Mouse (Mus musculus) liver (tissue): ENCODE results near the gene Cpb2.

Experiments
- DNase-seq: peaks from one replicate; pipeline ENCODE4 v3.0.0-alpha.2; 2020; ENCODE audit warnings: mixed read lengths

Gene Cpb2

DNA sequence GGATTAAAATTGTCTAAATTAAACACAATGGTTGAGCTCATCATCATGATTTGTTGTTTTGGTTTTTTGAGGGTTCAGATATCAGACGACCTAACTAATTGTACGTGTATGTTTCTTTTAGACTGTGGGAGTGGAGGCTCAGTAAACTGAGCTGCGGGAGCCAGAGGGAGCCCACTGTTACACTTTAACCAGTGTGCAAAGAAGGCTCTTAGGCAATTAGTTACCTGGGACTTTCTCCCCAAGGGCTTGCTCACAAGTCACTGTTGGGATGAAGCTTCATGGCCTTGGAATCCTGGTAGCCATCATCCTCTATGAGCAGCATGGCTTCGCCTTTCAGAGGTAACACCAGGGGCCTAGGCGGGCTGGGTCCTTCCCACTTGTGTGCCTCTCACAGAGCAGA lies at the start of gene Cpb2:
Gene Cpb2, plus strand, starts transcription at position 201 of the 400 bp plus-strand sequence.
- no peak for DNase-seq

DNA sequence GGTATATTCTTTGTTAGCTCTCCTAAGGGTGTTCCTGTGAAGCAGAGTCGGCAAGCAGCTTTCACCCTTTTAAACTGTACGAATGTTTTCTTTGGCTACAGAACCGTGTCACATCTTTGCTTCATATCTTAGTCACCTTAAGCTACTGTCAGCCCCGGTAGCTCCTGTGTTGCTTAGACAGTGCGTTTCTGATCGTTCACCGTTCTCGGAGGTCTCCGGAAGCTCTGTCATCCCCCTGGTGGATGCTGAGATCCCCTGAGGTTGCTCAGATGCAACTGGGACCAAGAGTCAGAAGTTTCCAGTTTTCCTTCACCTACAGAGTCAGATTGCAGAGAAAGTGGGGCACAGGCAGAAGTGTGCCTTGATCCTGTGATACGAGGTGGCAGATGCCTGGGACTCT lies 49.7 kb upstream of the Cpb2 start:
- no peak for DNase-seq

DNA sequence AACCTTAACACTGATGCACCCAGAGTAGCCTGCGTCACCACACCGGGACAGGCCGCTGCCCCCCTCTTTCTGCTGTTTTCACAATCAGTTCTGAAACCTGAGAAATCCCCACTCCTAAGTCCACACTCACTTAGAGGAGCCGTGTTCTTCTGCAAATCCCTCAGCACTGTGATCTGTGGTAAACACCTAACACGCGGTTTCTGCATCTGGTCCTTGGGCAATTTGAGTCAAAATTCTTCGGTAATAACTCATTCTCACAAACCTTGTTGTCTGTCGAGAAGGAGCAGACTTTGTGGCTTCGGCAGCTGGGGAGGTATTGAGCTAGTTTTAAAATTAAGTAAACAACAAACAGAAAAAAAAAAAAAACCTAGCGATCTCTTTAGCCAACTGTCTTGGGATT lies 49.2 kb upstream of the Cpb2 start:
- no peak for DNase-seq

DNA sequence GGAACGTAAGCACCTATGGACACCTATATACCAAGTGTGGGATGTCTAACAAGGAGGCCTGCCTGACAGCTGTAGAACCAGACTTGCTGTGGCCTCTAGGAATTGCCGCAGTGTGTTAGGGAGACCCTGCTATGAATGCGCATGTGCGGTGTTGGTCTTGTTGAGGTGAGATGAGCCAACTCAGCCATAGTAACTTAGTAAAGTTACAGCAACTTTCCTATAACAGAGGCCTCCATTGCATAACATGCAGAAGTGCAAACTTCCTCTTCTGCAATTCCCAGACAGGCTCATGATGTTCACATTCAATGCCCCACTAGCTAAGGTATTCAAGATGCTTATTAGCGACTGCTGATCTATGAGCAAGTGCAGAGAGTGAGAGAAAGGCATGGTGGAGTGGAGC lies 46.6 kb upstream of the Cpb2 start:
- no peak for DNase-seq

DNA sequence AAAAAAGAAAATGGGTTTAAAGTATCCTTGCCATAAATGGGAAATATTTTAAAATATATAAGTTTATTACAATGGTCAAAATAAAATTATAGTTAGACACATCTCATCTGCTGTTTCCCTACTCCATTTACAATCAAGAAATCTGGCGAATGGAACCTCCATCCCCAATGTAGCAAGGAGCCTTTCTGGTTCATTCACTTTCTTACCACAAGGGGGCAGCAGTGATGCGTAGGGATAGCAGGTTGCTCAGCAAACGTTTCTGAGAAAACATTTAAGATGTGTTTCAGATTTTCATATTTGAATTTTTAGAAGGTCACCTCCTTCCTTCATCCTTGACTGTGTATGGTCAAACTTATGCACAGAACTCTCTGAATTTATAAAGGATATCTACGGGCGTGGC lies 45.1 kb upstream of the Cpb2 start:
- DNase-seq, result peak; percentile 80

GRCm38 (mm10) chr14:75197660-75198059 lies 44.4 kb upstream of the Cpb2 start:
- peak; percentile 68 for DNase-seq

DNA sequence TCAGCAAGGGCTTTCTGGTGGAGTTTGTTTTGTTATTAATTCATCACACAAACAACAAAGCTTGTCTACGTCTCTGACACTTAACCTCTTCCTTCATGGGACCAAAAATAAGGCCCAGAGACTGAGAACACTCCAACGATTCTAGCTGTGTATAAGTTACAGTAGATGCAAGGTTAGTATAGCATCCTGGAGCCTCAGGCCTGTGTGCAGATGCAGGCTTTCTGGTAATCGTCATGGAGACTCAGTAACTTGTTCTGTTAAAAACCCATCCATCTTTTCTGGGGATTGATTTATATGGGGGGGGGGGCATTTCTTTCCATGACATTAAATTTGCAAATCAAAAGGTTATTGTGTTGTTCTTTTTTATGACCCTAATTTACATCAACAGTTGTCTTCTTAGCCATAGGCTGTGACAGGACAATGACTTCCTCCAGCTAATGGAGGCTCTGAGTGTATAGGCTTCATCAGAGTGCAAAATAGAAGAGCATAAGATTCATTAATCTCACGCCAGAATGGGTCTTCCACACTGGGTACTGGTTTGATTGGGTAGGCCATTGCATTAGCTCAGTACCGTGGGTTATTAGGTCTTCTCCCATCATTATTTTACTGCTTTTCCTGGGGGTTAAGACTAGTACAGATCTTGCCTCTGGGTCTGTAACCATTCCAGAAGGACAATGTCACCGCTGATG lies 36.6 kb upstream of the Cpb2 start:
- DNase-seq, result no peak

DNA sequence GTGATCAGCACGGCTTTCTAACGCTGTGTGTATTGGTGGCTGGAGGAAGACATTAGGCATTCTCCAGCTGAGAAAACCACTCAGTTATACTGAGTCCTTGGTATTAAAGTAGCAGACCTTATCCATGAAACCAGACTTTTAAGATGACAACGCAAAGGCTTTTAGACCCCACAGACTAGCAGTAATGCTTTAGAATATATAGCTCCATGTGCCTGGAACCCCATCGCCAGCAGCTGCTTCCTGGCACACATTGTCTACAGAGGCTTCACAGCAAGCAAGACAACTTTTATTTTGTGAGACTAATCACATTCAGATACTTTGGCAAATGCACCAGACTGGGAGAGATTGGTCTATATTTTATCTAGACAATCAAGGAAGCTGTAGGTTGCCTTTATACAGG lies 35.8 kb upstream of the Cpb2 start:
- DNase-seq, result no peak

DNA sequence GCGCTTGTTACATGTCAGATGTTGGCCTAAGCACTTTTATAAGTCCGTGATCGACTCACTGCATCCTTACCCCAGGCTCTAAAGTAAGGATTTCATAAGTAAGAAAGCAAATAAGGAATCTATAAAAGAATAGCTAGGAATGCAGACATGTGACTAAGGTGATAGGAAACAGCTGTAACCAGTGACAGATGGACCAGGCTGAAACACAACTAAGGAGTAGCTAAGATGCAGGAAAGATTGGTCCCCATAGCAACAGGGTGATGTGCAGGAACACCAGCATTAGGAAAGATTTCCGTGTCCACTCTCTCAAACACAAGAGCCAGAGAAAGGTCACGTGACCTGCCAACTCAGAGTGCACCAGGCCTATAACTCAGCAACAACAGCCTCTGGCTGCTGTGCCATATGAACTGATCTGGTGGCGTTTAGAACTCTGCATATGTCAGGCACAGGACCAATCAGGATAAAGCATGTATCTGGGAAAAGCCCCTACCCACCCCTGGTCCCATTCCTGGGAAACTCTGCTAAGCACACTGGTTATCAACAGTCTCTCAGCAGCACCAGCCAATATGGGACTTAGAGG lies 33.4 kb upstream of the Cpb2 start:
- no peak for DNase-seq

DNA sequence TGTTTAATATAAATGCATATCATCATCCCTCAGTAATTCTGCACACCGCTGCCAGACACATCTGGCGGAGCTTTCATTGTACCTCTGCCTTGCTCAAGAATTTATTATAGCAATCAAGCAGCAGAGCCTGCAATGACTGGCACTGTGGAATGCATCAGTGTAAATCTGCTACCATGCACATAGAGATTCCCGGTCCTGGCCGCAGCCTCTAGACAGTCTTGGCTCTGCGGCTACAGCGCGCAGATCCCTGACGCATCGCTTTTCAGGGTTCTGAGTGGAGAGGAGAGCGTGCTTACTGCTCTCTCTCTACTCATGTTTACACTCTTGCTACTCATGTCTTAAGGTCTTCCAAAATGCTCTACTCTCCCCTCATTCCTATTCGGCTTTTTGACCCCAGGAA lies 28.3 kb upstream of the Cpb2 start:
- no peak for DNase-seq

- no peak for DNase-seq
Measured at GRCm38 (mm10) chr14:75218843-75219242, 23.2 kb upstream of the Cpb2 start.

DNA sequence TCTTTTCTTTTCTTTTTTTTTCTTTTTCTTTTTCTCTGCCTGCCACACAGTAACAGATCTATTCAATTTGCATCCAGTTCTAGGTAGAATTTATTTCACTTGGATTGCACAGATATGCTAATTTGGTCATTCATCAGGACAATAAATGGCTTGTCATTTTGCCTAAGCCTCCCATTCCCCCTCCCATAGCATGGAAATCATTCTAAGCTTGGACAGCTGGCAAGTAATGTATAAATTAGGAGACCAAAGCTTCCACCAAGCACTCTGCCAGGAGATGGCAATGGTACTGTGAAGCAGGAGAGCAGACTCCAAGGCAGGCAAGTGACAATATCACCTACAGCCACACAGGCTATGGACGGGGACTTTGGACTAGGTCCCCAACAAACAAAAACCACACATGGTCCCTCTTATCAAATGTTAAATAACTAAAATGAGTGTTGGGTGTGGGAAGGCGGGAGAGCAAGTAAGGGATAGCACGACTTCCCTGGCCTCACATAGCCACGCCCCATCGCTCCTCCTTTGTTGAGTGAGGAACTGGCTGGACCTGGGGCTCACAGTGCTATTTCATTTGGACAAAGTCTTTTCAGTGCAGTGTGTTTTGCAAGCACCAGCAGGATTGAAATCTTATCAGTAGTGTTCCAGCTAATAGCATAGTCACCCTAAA lies 22.7 kb upstream of the Cpb2 start:
- no peak for DNase-seq

DNA sequence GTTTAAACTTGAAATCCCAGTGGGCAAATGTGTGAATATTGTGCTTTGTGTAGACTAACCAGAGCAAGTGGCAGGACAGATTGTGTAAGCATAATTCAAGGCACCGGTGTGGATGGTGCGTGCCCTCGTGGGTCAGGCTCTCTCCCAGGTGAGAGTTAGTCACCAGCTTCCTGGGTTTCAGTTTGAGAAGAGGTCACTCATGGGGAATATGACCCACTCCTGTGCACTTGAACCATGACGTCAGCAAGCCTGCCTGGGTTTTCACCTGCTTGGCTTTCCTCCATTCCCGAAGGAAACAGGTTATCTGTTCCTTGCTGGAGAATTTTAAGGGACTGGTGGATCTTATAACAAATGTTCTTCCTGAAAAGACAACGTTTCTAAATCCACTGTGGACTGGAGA lies 19.7 kb upstream of the Cpb2 start:
- no peak for DNase-seq

DNA sequence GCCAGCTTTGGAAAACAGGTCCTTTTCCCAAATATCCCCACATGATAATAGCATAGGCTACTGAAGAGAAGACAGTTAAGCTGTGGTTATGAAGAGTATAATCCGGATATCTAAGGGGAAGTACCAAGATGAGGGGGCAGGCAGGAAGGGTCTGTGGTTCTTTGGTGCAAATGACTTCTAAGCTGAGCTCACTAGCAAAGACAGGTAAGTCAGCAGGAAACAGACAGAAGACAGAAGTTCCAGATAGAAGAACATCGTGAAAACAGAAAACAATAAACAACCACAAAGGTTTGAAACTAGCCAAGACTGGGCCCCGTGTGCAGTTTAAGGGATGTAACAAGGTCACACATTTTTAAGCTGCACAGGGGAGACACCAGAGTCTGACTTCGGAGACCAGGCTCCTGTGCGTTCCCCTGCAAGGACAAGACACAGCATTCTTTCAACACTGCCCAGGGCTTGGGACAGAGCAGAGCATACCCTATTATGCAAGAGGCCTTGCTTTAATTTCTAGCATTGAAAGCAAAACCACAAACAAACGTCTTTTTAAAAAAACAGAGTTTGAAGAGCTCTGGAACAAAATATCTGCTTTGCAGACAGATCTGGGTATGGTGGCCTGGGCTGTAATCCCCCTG lies 14.5 kb upstream of the Cpb2 start:
- DNase-seq, result no peak

GRCm38 (mm10) chr14:75229834-75230233 lies 12.3 kb upstream of the Cpb2 start:
- peak; percentile 22 for DNase-seq

GRCm38 (mm10) chr14:75233070-75233469 lies 9.0 kb upstream of the Cpb2 start:
- DNase-seq, result no peak

- DNase-seq, result no peak
Measured at GRCm38 (mm10) chr14:75235552-75235951, 6.5 kb upstream of the Cpb2 start.

DNA sequence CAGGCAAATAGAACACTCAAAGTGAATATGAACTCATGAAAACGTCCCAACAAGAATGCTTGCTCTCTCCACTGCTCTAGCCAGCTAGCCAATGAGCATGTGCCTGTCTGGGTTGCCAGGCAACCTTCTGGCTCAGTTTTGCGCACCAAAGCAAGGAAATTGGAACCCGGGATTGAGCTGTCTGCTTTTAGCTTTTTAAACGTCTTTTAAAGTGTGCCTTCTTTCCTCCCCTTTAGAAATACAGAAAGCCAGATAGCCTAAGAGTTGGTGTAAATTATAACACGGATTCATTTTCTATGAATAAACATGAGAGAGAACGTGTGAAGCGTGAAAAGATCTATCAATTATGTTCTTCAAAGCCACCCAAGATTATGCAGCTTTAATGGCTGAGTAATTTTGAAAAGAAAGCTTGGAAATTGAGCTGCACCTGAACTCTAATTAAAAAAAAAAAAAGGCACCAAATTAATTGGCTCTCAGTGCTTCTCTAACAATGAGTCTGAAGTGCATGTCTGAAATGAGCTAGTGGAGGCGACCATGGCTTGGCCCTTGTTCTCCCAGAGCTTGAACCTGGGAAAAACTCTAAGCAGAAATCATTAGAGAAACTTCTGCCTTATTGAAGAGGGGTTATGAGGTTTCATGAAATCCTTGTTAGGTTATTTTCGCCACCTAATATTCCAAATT lies 6.0 kb upstream of the Cpb2 start:
- no peak for DNase-seq

DNA sequence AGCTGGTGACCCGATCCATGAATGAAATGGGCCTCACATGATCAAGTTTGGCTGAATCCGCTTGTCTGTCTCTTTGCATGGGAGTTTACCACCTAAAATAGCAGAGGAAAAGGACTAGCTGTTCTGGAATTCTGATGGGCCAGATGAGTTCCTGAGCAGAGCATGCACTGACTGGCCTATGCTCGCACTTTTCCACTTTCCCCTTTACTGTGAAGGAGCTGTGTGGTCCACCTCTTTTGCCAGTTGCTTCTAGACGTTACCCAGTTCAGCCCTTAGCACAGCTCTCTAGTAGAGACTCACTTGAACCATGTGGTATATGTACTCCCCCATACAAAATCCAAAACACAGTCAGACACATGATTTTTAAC lies 5.5 kb upstream of the Cpb2 start:
- DNase-seq, result no peak

DNA sequence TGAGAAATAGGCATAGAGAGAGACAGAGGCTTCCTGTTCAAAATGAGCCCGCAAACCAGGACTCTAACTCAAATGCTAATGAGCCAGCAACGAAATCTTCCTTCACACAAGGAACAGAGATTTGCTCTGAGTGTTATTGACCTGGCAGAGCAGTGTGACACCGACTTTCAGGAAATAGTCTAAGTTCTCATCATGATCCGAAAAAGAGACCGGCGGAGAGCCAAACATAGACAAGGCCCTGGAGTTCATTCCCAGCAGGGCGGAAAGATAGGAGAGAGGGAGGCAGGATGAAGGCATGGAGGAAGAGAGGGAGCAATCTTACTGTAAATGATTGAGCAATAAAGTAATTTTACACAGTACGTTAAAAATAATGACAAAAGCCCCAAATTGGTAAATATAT lies 5.0 kb upstream of the Cpb2 start:
- DNase-seq, result no peak

DNA sequence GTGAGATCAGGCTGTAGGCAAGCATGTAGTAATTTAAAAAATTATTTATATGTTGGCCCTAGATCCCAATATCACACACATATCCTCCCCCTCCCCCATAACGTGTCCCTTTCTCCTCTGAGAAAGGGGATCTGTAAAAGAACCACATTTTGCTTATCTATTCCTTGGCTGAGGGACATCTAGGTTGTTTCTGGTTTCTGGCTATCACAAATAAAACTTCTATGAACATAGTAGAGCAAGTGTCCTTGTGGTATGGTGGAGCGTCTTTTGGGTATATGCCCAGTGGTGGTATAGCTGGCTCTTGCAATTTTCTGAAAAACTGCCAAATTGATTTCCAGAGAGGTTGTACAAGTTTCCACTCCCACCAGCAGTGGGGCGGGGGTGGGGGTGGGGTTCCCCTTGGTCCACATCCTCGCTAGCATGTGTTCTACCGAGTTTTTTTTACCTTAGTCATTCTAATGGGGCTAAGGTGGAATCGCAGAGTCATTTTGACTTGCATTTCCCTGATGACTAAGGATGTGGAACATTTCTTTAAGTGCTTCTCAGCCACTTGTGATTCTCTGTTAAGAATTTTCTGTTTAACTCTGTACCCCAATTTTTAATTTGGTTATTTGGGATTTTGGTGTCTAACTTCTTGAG lies 3.9 kb upstream of the Cpb2 start:
- DNase-seq, result peak; percentile 69

DNA sequence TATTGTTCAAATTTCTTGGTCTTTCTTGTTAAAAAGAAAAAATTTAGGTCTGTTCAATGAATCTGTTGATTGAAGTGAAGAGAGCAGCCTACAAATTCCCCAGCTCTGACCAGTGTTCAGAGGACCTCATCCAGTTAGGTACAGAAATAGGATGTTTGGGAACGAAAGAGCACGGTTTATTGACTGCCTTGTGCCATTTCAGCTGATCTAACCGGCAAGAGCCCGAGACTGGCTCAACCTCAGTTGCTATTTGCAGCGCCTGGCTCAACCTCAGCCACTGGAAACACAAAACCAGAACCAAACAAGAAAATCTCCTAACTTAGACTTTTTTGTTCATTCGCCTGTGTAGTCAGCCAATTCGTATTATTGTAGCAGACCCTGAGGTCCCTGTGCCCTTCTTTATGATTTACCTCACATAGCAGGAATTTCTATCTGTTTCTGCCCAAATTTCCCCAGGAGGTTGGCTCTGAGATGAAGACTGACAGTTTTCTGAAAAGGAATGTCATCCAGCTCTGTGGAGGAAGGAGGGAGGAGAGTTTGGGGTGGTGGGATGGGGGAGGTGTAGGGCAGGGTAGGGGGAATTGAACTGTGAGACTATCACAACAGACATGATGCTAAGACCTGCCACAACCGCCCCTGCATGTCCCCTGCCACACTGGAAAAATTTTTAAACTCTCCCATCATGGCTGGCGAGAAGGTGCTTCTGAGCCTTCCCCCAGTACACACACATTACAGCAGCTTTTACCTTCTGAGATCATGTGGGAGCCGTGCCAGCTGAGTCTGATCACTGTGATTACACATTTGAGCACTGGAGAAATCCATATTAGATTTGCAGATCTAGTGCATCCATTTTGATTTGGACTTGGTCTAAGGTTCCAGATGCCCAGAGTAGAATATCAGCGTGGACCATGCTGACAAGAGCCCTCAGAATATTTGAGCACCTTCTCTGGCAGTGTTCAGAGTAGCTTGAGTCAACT lies 4.2 kb downstream of the Cpb2 start:
- no peak for DNase-seq
